Mouse (Mus musculus): ENCODE results near the gene Psen2. TPM values are rescaled to one million over a fixed set of nuclear protein-coding genes. Genes with fewer than 3 reads are reported as not detected.

The Psen2 gene
- polyA plus RNA-seq, 1 experiment from 2014 or later, result 15.1 TPM

- Histone ChIP-seq H3K9me3 (replicated peaks) (0 out of 2 replicates have a peak, but pooled peaks cover 3% of the 10 kb centered on the region), H3K36me3 (no peaks in the 10 kb centered on the region), H3K9ac (no peak overlapping the region), H3K27me3 (replicated peaks) (0 out of 2 replicates have a peak, but pooled peaks cover 3% of the 10 kb centered on the region), H3K4me1 (replicated peaks) (peaks cover 36% of the 10 kb centered on the region), H3K4me3 (no peak overlapping the region), H3K27ac (ENCODE audit: poor library complexity, severe bottlenecking) (peak overlapping the region; percentile 58), H3K4me2 (no peak overlapping the region)
- WGBS, result 85% methylated on average over 3 of the region's 3 CpGs
- ATAC-seq (ENCODE audit: insufficient number of reproducible peaks, low FRiP score), result no peak
Observed at GRCm38 (mm10) chr1:180186371-180186770, 76.9 kb downstream of the Psen2 start.

GRCm38 (mm10) chr1:180185877-180186276 lies 77.4 kb downstream of the Psen2 start:
- no peaks in the 10 kb centered on the region for H3K27me3 ChIP-seq (replicated peaks)
- no peak overlapping the region for H3K4me3 ChIP-seq
- H3K9ac ChIP-seq, result no peak overlapping the region
- H3K9me3 ChIP-seq (replicated peaks), result 0 out of 2 replicates have a peak, but pooled peaks cover 3% of the 10 kb centered on the region
- H3K4me1 ChIP-seq (replicated peaks), result peaks cover 33% of the 10 kb centered on the region
- 37% methylated on average over 5 of the region's 5 CpGs for WGBS
- no peak overlapping the region for H3K4me2 ChIP-seq
- H3K27ac ChIP-seq (ENCODE audit: poor library complexity, severe bottlenecking), result peak overlapping the region; percentile 58
- ATAC-seq (ENCODE audit: insufficient number of reproducible peaks, low FRiP score), result no peak
- no peaks in the 10 kb centered on the region for H3K36me3 ChIP-seq

DNA sequence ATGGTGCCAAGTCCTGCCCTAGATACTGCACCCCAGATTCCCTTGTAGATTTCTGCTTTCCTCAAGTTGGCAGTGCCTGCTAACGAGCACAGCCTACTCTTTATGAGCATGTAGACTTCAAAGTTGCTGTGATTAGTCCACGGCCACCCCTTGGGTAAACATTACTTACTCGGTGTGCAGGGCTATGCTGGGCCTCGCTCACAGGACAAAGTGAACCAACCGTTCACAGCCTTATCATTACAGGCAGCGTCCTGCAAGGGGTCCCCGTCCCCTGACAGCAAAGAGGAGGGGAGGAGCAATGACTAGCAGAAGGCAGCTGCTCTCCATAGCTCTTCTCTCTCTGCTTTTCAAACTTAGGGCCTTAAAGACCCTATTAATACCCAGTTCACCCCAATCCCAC lies 78.5 kb downstream of the Psen2 start:
- Histone ChIP-seq H3K27ac (ENCODE audit: poor library complexity, severe bottlenecking) (peak overlapping the region; percentile 58; the same call in 1 of the 2 replicates), H3K9me3 (replicated peaks) (0 out of 2 replicates have a peak, but pooled peaks cover 3% of the 10 kb centered on the region), H3K36me3 (no peaks in the 10 kb centered on the region), H3K4me3 (no peak overlapping the region), H3K4me1 (replicated peaks) (peaks cover 34% of the 10 kb centered on the region), H3K27me3 (replicated peaks) (no peaks in the 10 kb centered on the region), H3K9ac (no peak overlapping the region), H3K4me2 (no peak overlapping the region)
- 25% methylated on average over 7 of the region's 7 CpGs for WGBS
- no peak for ATAC-seq (ENCODE audit: insufficient number of reproducible peaks, low FRiP score)

- no peaks in the 10 kb centered on the region for H3K27me3 ChIP-seq (replicated peaks)
- H3K27ac ChIP-seq (ENCODE audit: poor library complexity, severe bottlenecking), result no peak overlapping the region
- no peak for ATAC-seq (ENCODE audit: insufficient number of reproducible peaks, low FRiP score)
- H3K36me3 ChIP-seq, result no peaks in the 10 kb centered on the region
- 0 out of 2 replicates have a peak, but pooled peaks cover 3% of the 10 kb centered on the region for H3K9me3 ChIP-seq (replicated peaks)
- no peak overlapping the region for H3K4me2 ChIP-seq
- 82% methylated on average over 6 of the region's 6 CpGs for WGBS
- peaks cover 33% of the 10 kb centered on the region for H3K4me1 ChIP-seq (replicated peaks)
- no peak overlapping the region for H3K9ac ChIP-seq
- no peak overlapping the region for H3K4me3 ChIP-seq
Observed at GRCm38 (mm10) chr1:180183525-180184159, 79.6 kb downstream of the Psen2 start.

DNA sequence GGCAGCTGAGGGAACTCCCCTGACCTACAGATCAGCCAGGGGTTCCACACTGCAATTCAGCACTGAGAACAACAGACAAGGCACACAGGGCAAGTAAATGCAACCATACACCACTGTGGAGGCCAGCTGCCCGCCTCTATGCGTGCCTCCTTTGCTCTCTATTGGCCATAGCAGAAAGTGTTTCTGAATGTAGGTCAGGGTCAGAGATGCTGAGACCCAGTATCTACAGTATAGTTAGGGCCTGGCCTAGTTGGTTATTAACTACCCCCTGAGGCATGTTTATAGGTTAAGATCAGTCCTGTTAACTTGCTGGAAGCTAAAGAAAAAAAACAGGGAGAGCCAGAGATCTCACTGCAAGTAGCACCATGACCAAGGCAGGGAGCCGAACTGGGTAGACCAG lies 80.5 kb downstream of the Psen2 start:
- Histone ChIP-seq H3K9me3 (replicated peaks) (no peaks in the 10 kb centered on the region), H3K4me2 (no peak overlapping the region), H3K4me1 (replicated peaks) (peaks cover 33% of the 10 kb centered on the region), H3K27ac (ENCODE audit: poor library complexity, severe bottlenecking) (no peak overlapping the region), H3K4me3 (no peak overlapping the region), H3K27me3 (replicated peaks) (no peaks in the 10 kb centered on the region), H3K9ac (no peak overlapping the region), H3K36me3 (no peaks in the 10 kb centered on the region)
- no peak for ATAC-seq (ENCODE audit: insufficient number of reproducible peaks, low FRiP score)
- 85% methylated on average over 3 of the region's 3 CpGs for WGBS

DNA sequence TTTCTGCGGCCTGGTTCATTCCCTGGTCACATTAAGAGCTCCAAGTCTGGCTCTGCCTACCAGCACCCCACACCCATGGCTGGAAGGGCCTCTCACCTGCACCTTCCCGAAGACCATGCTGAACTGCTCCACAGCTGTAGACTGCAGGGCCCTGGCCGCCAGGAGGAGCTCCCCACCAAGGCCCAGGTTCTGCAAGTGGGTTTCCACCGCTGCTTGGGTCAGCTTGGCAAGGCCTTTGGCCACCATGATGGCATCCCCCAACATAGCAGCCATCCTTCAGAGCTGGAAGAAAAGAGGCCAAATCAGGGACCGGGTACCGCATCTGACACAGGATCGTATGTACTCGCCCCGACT lies 81.3 kb downstream of the Psen2 start:
- Histone ChIP-seq H3K27me3 (replicated peaks) (no peaks in the 10 kb centered on the region), H3K9ac (no peak overlapping the region), H3K4me3 (no peak overlapping the region), H3K4me1 (replicated peaks) (peaks cover 33% of the 10 kb centered on the region), H3K9me3 (replicated peaks) (no peaks in the 10 kb centered on the region), H3K27ac (ENCODE audit: poor library complexity, severe bottlenecking) (no peak overlapping the region), H3K36me3 (no peaks in the 10 kb centered on the region), H3K4me2 (no peak overlapping the region)
- WGBS, result 82% methylated on average over 9 of the region's 9 CpGs
- no peak for ATAC-seq (ENCODE audit: insufficient number of reproducible peaks, low FRiP score)

- H3K27me3 ChIP-seq (replicated peaks), result no peaks in the 10 kb centered on the region
- no peak overlapping the region for H3K4me3 ChIP-seq
- H3K9ac ChIP-seq, result no peak overlapping the region
- H3K27ac ChIP-seq (ENCODE audit: poor library complexity, severe bottlenecking), result no peak overlapping the region
- H3K36me3 ChIP-seq, result no peaks in the 10 kb centered on the region
- no peak for ATAC-seq (ENCODE audit: insufficient number of reproducible peaks, low FRiP score)
- no peaks in the 10 kb centered on the region for H3K9me3 ChIP-seq (replicated peaks)
- no peak overlapping the region for H3K4me2 ChIP-seq
- H3K4me1 ChIP-seq (replicated peaks), result peaks cover 28% of the 10 kb centered on the region
- WGBS, result 85% methylated on average over 7 of the region's 7 CpGs
Observed at GRCm38 (mm10) chr1:180181304-180181965, 81.8 kb downstream of the Psen2 start.

DNA sequence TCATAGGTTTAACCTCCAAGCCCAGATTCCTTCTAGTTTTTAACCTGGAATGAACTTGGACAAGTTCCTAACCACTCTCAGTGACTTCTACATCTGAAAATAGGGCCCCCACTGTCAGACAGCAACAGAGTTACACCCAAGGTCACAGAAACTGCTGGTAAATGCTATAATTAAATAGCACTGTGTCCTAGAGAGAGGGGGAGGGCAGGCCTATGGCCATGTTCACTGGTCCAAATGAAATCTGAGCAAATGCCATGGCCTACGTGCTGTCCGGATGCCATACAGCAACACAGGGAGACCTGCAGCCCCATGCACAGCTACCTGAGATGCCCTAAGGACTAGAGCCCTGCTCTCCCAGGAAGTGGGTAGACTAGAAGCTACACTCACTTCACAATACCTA lies 83.4 kb downstream of the Psen2 start:
- H3K9ac ChIP-seq, result no peak overlapping the region

DNA sequence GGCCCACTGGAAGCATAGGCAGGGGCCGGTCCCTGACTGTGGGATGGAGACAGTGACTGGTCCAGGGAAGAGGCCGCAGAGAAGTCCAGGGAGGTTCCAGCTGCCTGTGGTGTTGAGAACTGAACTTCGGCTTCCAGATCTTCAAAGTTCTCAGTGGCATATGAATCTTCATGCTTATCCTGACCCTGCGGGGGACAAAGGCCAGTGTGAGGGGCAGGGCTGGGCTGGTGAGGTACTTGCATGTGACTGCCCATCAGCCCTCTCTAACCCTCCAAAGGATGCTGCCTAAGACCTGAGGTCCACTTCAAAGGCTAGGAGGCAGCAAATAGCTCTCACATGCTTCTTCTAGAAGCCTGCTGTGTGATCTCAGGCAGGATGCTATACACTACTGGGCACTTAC lies 84.1 kb downstream of the Psen2 start:
- H3K4me2 ChIP-seq, result no peak overlapping the region
- 80% methylated on average over 4 of the region's 4 CpGs for WGBS
- no peaks in the 10 kb centered on the region for H3K9me3 ChIP-seq (replicated peaks)
- no peak for ATAC-seq (ENCODE audit: insufficient number of reproducible peaks, low FRiP score)
- H3K27me3 ChIP-seq (replicated peaks), result no peaks in the 10 kb centered on the region
- H3K36me3 ChIP-seq, result no peaks in the 10 kb centered on the region
- H3K4me1 ChIP-seq (replicated peaks), result peaks cover 9% of the 10 kb centered on the region; the same call in 1 of the 2 replicates
- no peak overlapping the region for H3K27ac ChIP-seq (ENCODE audit: poor library complexity, severe bottlenecking)
- no peak overlapping the region for H3K4me3 ChIP-seq
- no peak overlapping the region for H3K9ac ChIP-seq

More for the DNA sequence above, 83.4 kb downstream of the Psen2 start:
- Histone ChIP-seq H3K4me1 (replicated peaks) (peaks cover 12% of the 10 kb centered on the region), H3K27me3 (replicated peaks) (no peaks in the 10 kb centered on the region), H3K36me3 (no peaks in the 10 kb centered on the region), H3K4me2 (no peak overlapping the region), H3K9me3 (replicated peaks) (no peaks in the 10 kb centered on the region), H3K4me3 (no peak overlapping the region), H3K27ac (ENCODE audit: poor library complexity, severe bottlenecking) (no peak overlapping the region)
- ATAC-seq (ENCODE audit: insufficient number of reproducible peaks, low FRiP score), result no peak
- WGBS, result 77% methylated on average over 2 of the region's 2 CpGs

DNA sequence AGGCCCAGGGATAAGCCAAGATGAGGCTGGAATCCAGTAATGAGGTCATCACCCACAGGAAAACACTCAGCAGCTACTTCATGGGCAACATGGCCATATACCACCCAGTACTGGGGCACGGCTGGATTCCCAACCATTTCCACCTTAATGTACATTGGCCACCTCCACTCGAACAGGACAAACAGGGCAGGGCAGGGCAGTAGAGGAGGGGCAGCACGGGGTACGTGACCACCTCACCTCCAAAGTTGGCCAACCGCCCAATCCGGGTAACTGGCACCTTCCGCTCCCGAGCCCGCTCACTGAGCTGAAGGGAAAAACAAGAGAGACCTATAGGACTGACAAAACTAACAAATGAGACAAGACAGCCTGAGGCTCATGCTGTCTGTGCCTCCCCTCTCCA lies 84.9 kb downstream of the Psen2 start:
- H3K4me3 ChIP-seq, result no peak overlapping the region
- 0 out of 2 replicates have a peak, but pooled peaks have one; percentile 4 for ATAC-seq (ENCODE audit: insufficient number of reproducible peaks, low FRiP score)
- H3K27me3 ChIP-seq (replicated peaks), result 0 out of 2 replicates have a peak, but pooled peaks cover 2% of the 10 kb centered on the region
- H3K4me1 ChIP-seq (replicated peaks), result peaks cover 9% of the 10 kb centered on the region; the same call in 1 of the 2 replicates
- H3K36me3 ChIP-seq, result no peaks in the 10 kb centered on the region
- WGBS, result 78% methylated on average over 9 of the region's 9 CpGs
- H3K27ac ChIP-seq (ENCODE audit: poor library complexity, severe bottlenecking), result no peak overlapping the region
- H3K9me3 ChIP-seq (replicated peaks), result no peaks in the 10 kb centered on the region
- no peak overlapping the region for H3K9ac ChIP-seq
- H3K4me2 ChIP-seq, result no peak overlapping the region
